Mouse (Mus musculus): ENCODE measurements around the gene Capn5. TPM values are rescaled to one million over a fixed set of nuclear protein-coding genes. Genes with fewer than 3 reads are reported as not detected.

The Capn5 gene
- total and polyA plus RNA-seq, 2 experiments from 2014 or later, result 20.9 to 51.9 TPM

- ATAC-seq (ENCODE audit: low FRiP score), result no peak
- Histone ChIP-seq H3K4me2 (ENCODE audit: low read depth, low read length, poor library complexity, severe bottlenecking) (no peak overlapping the region), H3K4me3 (ENCODE audit: low read depth, low read length) (no peak overlapping the region), H3K27ac (ENCODE audit: low read depth, low read length) (no peak overlapping the region), H3K9ac (replicated peaks; ENCODE audit: low read length, poor library complexity, severe bottlenecking) (no peak overlapping the region), H3K36me3 (ENCODE audit: insufficient read depth, low read length) (peaks cover 6% of the 10 kb centered on the region; the same call in 1 of the 2 replicates), H3K4me1 (ENCODE audit: insufficient read depth, low read length) (no peaks in the 10 kb centered on the region), H3K27me3 (ENCODE audit: insufficient read depth, low read length) (no peaks in the 10 kb centered on the region), H3K9me3 (ENCODE audit: low read length) (no peaks in the 10 kb centered on the region)
- TF ChIP-seq CTCF (IDR thresholded peaks at IDR 0.05), result no peak
- 62% methylated on average over 3 of the region's 3 CpGs for WGBS
- no peak for DNase-seq (ENCODE audit: low spot score)
These were observed 35.4 kb downstream of the Capn5 start for GRCm38 (mm10) chr7:98142648-98143047.

GRCm38 (mm10) chr7:98142247-98142646 lies 35.8 kb downstream of the Capn5 start:
- H3K27me3 ChIP-seq (ENCODE audit: insufficient read depth, low read length), result no peaks in the 10 kb centered on the region
- no peak for TF ChIP-seq CTCF (IDR thresholded peaks at IDR 0.05)
- no peaks in the 10 kb centered on the region for H3K9me3 ChIP-seq (ENCODE audit: low read length)
- H3K9ac ChIP-seq (replicated peaks; ENCODE audit: low read length, poor library complexity, severe bottlenecking), result no peak overlapping the region
- H3K4me1 ChIP-seq (ENCODE audit: insufficient read depth, low read length), result no peaks in the 10 kb centered on the region
- 31% methylated on average over 8 of the region's 8 CpGs for WGBS
- no peak overlapping the region for H3K4me2 ChIP-seq (ENCODE audit: low read depth, low read length, poor library complexity, severe bottlenecking)
- H3K36me3 ChIP-seq (ENCODE audit: insufficient read depth, low read length), result peaks cover 6% of the 10 kb centered on the region; the same call in 1 of the 2 replicates
- H3K4me3 ChIP-seq (ENCODE audit: low read depth, low read length), result no peak overlapping the region
- H3K27ac ChIP-seq (ENCODE audit: low read depth, low read length), result no peak overlapping the region
- no peak for ATAC-seq (ENCODE audit: low FRiP score)
- peak; percentile 55 for DNase-seq (ENCODE audit: low spot score)

- Histone ChIP-seq H3K36me3 (ENCODE audit: insufficient read depth, low read length) (peaks cover 6% of the 10 kb centered on the region; the same call in 1 of the 2 replicates), H3K9ac (replicated peaks; ENCODE audit: low read length, poor library complexity, severe bottlenecking) (no peak overlapping the region), H3K27me3 (ENCODE audit: insufficient read depth, low read length) (no peaks in the 10 kb centered on the region), H3K27ac (ENCODE audit: low read depth, low read length) (no peak overlapping the region), H3K4me1 (ENCODE audit: insufficient read depth, low read length) (no peaks in the 10 kb centered on the region), H3K4me2 (ENCODE audit: low read depth, low read length, poor library complexity, severe bottlenecking) (no peak overlapping the region), H3K9me3 (ENCODE audit: low read length) (no peaks in the 10 kb centered on the region), H3K4me3 (ENCODE audit: low read depth, low read length) (no peak overlapping the region)
- DNase-seq (ENCODE audit: low spot score) (no peak), ATAC-seq (ENCODE audit: low FRiP score) (no peak)
- 55% methylated on average over 3 of the region's 3 CpGs for WGBS
- TF ChIP-seq CTCF (IDR thresholded peaks at IDR 0.05), result peak; percentile 51
These were observed 36.9 kb downstream of the Capn5 start for GRCm38 (mm10) chr7:98141206-98141605.

GRCm38 (mm10) chr7:98140597-98140996 lies 37.5 kb downstream of the Capn5 start:
- H3K9me3 ChIP-seq (ENCODE audit: low read length), result no peaks in the 10 kb centered on the region
- peaks cover 6% of the 10 kb centered on the region; the same call in 1 of the 2 replicates for H3K36me3 ChIP-seq (ENCODE audit: insufficient read depth, low read length)
- no peak overlapping the region for H3K27ac ChIP-seq (ENCODE audit: low read depth, low read length)
- H3K4me2 ChIP-seq (ENCODE audit: low read depth, low read length, poor library complexity, severe bottlenecking), result no peak overlapping the region
- WGBS, result 37% methylated on average over 2 of the region's 2 CpGs
- no peak overlapping the region for H3K4me3 ChIP-seq (ENCODE audit: low read depth, low read length)
- H3K9ac ChIP-seq (replicated peaks; ENCODE audit: low read length, poor library complexity, severe bottlenecking), result no peak overlapping the region
- no peak for DNase-seq (ENCODE audit: low spot score)
- no peak for ATAC-seq (ENCODE audit: low FRiP score)
- TF ChIP-seq CTCF (IDR thresholded peaks at IDR 0.05), result no peak
- no peaks in the 10 kb centered on the region for H3K27me3 ChIP-seq (ENCODE audit: insufficient read depth, low read length)
- H3K4me1 ChIP-seq (ENCODE audit: insufficient read depth, low read length), result no peaks in the 10 kb centered on the region

- WGBS, result 22% methylated on average over 9 of the region's 9 CpGs
- Histone ChIP-seq H3K4me1 (ENCODE audit: insufficient read depth, low read length) (no peaks in the 10 kb centered on the region), H3K4me2 (ENCODE audit: low read depth, low read length, poor library complexity, severe bottlenecking) (no peak overlapping the region), H3K9ac (replicated peaks; ENCODE audit: low read length, poor library complexity, severe bottlenecking) (no peak overlapping the region), H3K9me3 (ENCODE audit: low read length) (no peaks in the 10 kb centered on the region), H3K27ac (ENCODE audit: low read depth, low read length) (no peak overlapping the region), H3K4me3 (ENCODE audit: low read depth, low read length) (no peak overlapping the region), H3K36me3 (ENCODE audit: insufficient read depth, low read length) (peaks cover under 1% of the 10 kb centered on the region; the same call in 1 of the 2 replicates), H3K27me3 (ENCODE audit: insufficient read depth, low read length) (no peaks in the 10 kb centered on the region)
- ATAC-seq (ENCODE audit: low FRiP score), result no peak
- no peak for TF ChIP-seq CTCF (IDR thresholded peaks at IDR 0.05)
- no peak for DNase-seq (ENCODE audit: low spot score)
These were observed 38.9 kb downstream of the Capn5 start for GRCm38 (mm10) chr7:98139216-98139615.

GRCm38 (mm10) chr7:98137995-98138394 lies 40.1 kb downstream of the Capn5 start:
- no peak overlapping the region for H3K27ac ChIP-seq (ENCODE audit: low read depth, low read length)
- no peak overlapping the region for H3K4me3 ChIP-seq (ENCODE audit: low read depth, low read length)
- DNase-seq (ENCODE audit: low spot score) (no peak), ATAC-seq (ENCODE audit: low FRiP score) (no peak)
- H3K4me1 ChIP-seq (ENCODE audit: insufficient read depth, low read length), result no peaks in the 10 kb centered on the region
- H3K9ac ChIP-seq (replicated peaks; ENCODE audit: low read length, poor library complexity, severe bottlenecking), result no peak overlapping the region
- TF ChIP-seq CTCF (IDR thresholded peaks at IDR 0.05), result no peak
- no peaks in the 10 kb centered on the region for H3K9me3 ChIP-seq (ENCODE audit: low read length)
- H3K4me2 ChIP-seq (ENCODE audit: low read depth, low read length, poor library complexity, severe bottlenecking), result no peak overlapping the region
- no peaks in the 10 kb centered on the region for H3K36me3 ChIP-seq (ENCODE audit: insufficient read depth, low read length)
- no peaks in the 10 kb centered on the region for H3K27me3 ChIP-seq (ENCODE audit: insufficient read depth, low read length)
- 81% methylated on average over 2 of the region's 2 CpGs for WGBS
